Mouse (Mus musculus) urinary bladder, postnatal 14 days (tissue): ENCODE results near the gene Prss21.

ENCODE experiments used
- DNase-seq: peaks from one replicate; pipeline ENCODE4 v3.0.0; 2021; ENCODE audit warnings: low spot score

Gene Prss21

DNA sequence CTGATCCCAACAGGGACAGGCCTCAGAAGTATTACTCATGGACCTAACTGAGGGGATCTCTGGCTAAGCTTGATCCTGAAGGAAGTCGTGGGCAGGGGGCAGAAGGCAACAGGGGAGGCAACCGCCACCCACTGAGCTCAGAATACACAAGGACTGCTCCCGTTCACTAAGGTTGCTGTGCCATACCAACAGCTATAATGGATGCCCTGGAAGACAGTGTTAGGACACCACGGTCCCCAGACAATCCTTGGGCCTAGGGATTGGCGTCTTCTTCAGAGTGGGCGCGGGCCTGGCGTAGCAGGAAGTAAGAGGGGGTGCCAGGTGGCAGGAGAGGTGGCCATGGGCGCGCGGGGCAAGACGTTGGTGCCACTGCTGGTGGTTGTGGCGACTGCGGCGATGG, at the start of gene Prss21:
Gene Prss21 (plus strand): TSS at position 301 of the 400 bp plus-strand sequence.
- no peak for DNase-seq

DNA sequence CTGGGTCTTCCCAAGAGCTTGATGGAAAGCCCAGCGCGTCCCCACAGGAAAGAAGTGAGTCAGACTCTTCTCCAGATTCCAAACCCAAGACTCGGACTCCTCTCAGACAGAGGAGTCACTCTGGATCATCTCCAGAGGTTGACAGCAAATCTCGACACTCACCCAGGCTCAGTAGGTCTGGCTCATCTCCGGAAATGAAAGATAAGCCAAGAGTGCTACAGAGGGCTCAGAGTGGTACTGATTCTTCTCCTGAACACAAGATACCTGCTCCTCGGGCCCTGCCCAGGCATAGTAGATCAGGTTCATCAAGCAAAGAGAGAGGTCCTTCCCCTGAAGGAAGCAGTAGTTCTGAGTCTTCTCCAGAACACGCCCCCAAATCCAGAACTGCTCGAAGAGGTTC, 49.3 kb upstream of the Prss21 start:
- no peak for DNase-seq

DNA sequence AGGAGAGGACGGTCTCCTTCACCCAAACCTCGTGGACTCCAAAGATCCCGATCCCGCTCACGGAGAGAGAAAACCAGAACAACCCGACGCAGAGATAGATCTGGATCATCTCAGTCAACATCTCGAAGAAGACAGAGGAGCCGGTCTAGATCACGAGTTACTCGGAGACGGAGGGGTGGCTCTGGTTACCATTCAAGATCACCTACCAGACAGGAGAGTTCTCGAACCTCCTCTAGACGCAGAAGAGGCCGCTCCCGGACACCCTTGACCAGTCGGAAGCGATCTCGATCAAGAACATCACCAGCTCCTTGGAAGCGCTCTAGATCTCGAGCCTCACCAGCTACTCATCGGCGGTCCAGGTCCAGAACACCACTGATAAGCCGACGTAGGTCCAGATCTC, 48.6 kb upstream of the Prss21 start:
- DNase-seq = no peak

DNA sequence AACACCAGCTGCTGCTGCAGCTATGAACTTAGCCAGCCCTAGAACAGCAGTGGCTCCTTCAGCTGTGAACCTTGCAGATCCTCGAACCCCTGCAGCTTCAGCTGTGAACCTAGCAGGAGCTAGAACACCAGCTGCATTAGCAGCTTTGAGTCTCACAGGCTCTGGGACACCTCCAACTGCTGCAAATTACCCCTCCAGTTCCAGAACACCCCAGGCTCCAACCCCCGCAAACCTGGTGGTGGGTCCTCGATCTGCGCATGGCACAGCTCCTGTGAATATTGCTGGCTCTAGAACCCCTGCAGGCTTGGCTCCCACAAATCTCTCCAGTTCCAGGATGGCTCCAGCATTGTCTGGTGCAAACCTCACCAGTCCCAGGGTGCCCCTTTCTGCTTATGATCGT, 47.1 kb upstream of the Prss21 start:
- no peak for DNase-seq

DNA sequence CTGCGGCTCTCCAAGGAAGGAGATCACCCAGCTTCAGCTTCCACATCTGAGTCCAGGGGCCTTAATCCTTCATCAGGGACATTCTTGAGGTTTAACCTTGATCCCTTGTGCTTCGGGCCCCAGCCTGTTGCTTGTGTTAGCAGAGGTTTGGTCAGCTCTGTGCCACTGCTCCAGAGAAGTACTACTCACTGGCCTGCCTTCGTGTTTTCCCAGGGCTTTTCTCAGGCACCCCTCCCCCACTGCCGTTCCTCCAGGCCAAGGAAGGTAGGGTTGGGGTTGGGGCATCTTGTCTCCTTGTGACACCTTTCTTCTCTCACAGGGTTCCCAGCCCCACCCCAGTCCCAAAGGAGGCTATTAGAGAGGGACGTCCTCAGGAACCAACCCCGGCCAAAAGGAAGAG, 45.8 kb upstream of the Prss21 start:
- no peak for DNase-seq

DNA sequence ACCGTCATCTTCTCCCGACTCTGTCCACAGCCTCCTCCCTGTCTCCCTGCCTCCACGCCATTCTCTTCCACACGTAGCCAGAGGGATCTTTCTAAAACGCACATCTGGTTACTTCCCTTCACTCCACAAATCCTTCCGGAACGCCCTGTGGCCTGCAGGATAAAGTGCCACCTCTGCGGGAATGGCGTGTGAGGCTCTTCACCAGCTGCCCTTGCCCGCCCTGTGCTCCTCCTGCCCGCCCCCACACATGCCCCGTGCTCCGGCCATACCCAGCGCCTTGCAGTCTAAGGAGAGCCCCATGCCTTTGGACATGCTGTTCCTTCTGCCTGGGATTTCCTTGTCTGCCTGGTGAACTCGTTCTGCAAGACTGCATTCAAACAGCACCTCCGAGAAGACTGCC, 44.8 kb upstream of the Prss21 start:
- no peak for DNase-seq

DNA sequence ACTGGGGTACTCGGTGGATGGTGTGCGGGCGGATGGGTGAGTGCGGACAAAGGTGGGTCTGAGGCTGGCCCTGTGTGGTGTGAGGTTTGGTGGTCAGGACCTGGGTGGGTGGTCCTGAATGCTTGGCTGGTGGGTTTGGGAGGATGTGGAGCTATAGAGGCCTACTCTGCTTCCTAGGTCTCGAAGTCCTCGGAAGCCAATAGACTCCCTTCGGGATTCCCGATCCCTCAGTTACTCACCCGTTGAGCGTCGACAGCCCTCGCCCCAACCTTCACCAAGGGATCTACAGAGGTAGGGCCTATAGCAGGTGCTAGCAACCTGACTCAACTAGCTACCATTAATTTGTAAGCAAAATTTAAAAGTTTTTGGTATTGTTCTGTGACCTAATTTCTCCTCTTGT, 44.2 kb upstream of the Prss21 start:
- DNase-seq = no peak

DNA sequence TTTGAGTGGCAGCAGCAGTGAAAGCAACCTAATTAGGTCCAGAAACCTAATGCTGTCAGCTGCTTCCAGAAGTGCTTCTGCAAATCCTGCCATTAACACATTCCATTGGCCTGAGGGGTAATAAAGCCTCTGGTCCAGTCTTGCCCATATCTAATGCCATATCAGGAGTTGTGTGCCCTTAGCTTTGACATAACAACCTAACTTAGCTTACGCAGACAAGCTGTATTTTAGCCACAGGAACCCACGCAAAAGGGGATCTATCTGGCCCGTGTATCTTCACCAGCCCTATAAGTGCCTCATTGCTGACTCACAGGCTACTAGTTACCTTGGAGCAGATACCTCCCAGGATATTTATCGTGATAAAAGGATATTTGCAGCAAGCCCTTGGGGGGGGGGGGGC, 42.3 kb upstream of the Prss21 start:
- DNase-seq = no peak

DNA sequence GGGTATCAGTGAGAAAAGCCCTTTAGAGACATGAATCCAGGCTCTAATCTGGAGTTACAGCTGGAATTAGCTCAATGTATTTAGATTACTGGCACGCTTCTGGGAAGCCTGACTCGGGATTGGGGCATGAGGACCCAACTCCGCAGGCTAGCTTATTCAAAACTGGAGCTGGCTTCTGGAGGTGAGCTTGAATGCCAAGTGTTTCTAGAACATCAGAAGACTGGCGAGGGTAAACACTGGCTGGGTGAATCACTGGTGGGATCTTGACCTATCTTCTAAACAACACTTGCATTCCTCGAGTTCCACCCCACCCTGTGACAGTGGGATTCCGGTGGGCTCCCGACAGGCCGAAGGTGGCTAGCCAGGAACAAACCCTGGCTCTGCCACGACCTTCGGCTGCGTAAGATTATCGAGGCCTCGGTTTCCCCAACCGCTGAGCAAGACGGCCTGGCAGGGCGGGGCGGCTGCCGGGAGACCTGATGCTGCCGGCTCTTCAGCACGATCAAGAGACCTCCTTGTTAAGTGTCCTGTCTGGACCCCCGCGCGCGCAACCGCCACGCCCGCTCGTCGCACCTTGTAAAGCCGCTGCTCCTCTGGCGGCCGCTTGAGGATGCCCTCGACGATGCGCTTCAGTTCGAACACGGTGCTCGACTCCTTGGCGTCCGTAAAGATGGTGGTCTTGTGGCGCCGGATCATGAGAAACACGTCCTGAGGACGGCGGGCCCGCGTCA, 39.4 kb upstream of the Prss21 start:
- DNase-seq = peak; percentile 35

DNA sequence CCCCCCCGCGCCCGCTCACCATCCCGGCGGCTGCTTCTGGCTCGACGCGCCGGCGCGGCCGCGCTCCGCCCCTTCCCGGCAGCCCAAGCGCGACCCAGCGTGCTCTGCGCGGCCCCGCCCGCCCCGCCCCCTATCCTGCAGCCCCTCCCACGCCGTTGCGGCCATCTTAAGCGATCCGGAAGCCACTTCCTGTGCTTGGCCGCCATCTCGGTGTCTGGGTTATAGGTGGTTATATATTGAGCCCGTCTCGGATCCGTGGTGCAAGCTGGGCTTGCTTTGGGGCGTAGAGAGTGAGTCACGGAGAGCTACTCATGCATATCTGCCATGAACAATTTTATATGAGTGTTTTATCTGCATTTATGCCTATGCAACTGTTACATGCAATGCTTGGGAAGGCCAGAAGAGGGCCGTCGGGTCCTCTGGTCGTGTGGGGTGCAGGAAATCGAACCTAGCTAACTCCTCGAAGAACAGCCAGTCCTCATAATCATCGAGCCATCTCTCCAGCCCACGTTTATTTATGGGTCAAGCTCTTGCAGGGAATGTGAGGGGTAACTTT, 38.7 kb upstream of the Prss21 start, which contains the start of gene Elob:
Gene Elob (minus strand): TSS at position 73 of the 556 bp plus-strand sequence.
- DNase-seq = peak; percentile 84

DNA sequence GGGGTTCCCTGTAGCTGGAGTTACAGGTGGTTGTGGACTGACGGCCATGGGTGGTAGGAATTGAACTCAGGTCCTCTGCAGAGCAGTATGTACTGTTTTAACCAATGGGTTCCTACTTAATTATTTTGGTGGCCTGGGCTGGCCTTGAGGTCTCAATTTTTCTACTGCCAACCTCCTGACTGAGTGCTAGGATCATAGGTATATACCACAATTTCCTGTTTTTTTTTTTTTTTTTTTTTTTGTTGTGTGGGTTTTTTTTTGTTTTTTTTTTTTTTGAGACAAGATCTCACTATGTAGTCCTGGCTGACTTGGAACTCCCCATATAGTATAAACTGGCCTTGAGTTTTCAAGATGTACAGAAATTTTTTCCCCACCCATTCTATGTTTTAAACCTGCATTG, 36.7 kb upstream of the Prss21 start:
- DNase-seq = no peak

DNA sequence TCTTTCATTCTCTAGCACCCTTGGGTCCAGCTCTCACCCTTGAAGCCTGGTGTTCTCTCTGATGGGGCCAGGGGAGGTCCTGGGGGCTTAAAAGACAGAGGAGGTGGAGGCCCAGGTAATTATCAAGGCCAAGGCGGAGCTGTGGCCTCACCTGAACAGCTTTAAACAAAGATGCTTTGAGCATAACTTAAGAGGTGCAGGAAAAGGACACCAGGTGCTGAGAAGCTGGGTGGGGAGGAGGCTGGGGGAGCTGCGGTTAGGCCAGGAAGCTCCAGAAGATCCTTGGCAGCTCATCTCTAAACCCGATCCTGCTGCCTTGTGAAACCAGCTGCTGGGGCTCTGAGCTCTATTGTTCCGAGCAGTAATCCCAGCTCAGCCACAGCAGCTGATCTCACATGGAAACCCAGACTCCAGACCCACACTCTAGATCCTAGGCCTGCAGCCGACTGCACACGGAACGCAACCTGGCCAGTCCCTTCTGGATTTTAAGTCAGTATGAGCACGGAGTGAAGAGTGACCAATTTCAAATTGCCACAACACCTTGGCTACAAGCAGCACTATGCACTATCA, 31.8 kb upstream of the Prss21 start, which contains the start of gene Prss33:
Gene Prss33 (minus strand): TSS at position 51 of the 570 bp plus-strand sequence.
- no peak for DNase-seq

DNA sequence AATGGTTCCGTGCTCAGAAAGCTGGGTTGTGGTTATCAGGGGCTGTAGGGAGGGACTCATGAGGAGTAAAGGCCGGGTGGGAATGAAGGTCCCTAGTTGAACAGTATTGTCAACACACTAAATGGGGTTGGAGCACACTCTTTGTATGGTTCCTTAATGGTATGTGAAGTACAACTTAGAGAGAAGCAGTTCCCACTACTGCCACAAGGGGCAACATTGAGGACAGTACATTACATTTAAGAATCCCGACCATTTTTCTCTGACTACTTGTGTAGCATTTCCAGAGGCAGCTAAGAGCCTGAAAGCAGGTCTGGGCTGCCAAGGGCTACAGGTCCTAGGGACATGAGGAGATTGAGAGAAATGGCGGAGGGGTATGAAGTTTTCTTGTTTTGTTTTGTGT, 26.7 kb upstream of the Prss21 start:
- peak; percentile 66 for DNase-seq

DNA sequence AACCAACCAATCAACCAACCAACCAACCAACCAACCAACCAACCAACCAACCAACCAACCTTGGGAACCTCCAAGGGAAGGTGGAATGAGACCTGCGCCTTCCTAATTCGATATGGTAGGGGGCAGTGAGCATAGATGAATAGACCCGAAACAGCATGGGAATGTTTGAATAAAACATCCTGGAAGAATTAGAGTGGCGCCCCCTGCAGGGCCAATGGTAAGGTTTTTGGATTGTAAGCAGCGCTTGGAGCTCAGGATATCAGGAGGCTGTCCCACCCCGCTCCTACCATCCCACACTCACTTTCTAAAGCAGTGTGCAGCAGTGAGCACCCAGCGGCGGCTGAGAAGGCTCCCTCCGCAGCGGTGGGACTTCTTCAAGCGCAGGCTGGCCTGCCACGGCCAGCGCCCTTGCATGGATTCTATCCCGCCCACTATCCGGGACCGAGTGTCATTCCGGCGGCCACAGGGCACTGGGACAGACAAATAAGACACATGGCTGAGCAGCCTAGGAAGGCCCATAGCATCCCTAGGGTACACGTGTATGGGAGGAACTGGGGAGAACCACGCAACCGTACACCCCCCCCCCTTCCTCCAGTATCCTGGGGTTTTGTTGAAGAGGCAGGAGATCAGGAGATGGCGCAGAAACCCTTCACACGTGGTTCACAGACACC, 24.6 kb upstream of the Prss21 start:
- no peak for DNase-seq

DNA sequence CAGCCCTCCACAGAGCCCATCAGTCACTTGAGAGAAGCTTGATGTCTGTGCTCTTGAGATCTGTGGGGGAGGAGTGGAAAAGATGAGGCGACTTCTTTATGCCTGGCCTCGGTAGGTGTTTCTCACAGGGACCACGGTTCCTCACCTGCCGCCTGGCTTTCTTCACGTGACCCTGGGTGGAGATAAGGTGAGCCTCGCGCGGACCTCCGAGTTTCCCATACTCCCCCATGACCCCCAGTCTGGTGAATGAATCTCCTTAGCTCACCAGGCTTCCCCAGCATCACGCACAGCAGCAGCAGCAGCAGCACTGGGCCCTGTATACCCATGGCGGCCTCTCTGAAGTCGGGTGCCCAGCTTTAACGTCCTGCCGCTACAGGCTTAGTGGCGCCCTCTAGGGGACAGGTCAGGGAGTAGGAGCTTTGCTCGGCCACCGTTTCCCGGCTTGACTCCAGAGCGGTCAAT, 24.0 kb upstream of the Prss21 start, which contains the start of the genes Prss32 and Prss41:
Gene Prss32 (plus strand): TSS at position 44 of the 462 bp plus-strand sequence.
Gene Prss41 (minus strand): TSS at position 361 of the 462 bp plus-strand sequence.
- peak; percentile 57 for DNase-seq

DNA sequence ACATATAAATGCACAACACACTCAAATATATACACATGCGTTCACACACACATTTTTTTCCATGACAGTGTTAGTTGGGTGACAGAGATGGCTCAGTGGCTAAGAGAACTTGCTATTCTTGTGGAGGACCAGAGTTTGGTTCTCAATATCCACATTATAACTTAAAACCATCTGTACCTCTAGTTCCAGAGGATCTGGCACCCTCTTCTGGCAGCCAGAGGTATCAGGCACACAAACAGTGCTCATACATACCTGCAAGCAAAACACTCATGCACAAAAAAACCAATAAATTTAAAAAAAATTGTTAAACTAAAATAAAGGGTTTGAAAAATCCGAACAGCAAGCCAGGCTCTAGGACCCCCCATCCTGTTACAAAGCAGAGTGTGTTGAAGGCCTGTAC, 17.8 kb upstream of the Prss21 start:
- DNase-seq = no peak

DNA sequence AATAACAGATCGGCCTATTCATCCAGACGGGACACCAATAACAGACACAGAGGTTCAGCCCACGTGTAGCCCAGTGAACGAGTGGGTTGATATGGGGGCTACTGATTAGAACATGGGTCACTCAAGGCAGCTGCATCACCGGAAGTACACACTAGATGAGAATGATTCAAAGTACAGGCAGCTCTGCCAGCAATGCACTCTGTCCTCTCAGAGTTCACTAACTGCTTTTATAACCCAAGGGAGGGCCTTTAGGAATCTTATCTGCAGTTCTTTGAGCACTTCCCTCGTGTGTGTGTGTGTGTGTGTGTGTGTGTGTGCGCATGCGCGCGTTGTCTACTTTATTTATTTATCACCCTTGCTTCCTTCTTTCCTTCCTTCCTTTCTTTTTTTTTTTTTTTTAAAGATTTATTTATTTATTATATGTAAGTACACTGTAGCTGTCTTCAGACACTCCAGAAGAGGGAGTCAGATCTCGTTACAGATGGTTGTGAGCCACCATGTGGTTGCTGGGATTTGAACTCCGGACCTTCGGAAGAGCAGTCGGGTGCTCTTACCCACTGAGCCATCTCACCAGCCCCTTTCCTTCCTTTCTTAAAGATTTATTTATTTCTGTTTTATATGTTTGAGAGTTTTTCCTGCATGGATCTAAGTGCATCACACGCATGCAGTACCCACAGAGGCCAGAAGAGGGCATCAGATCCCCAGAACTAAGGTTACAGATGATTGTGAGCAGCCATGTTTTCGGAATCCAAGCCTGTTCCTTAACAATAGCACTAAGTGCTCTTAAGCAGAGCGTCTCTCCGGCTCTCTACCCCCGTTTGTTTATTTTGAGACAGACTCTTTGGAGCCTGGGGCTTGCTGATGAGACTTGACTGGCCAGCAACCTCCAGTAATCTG, 16.8 kb upstream of the Prss21 start:
- DNase-seq = peak; percentile 75

DNA sequence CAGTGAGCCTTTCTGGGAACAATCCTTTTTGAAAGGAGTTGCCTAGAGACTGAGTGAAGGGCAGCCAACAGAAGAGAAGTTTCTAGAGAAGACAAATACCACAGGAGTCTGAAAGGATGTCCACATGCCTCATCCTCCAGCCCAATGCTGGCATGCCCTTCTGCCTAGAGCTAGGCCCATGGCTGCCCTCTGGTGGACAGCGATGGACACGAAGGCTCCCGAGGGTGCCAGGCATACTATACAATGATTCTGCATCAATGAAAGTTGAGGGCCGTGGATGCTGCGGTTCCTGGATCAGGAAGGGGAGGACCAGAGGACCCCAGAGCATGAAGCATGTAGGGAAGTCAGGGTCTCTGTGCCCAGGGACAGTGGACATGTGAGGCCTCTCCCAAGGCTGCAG, 14.6 kb upstream of the Prss21 start:
- DNase-seq = peak; percentile 72

DNA sequence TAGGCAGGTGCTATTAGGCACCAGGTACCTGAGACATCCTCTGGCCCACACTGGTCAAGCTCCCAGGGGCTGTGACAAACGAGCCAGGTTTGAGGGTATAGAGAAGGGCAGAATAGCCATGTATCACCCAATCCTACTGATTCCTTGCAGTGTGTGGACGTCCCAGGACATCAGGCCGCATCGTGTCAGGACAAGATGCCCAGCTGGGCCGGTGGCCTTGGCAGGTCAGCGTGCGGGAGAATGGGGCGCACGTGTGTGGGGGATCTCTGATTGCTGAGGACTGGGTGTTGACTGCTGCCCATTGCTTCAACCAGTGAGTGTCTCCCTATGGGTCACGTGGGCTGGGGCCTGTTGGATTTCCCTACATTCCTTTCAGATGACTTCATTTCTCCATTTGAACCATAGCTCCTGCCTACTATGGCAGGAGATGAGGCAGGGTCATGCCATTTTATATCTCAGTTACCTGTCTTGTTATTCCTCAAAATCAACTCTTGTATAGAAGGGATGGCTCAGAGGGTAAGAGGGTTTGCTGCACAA, 13.6 kb upstream of the Prss21 start:
- DNase-seq = no peak

DNA sequence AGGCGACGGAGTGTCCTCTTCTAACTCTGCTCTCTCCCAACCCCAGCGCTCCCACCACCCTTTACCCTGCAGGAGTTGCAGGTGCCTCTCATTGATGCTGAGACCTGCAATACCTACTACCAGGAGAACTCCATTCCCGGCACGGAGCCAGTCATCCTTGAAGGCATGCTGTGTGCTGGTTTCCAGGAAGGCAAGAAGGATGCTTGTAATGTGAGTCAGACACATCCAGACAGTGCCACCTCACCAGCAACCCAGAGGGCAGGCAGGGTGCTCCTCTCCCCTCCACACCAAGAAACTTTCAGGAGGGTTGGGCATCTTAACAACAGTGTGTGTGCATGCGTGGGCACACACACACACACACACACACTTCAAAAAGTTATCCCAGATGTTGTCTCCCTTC, 10.7 kb upstream of the Prss21 start:
- peak; percentile 59 for DNase-seq

DNA sequence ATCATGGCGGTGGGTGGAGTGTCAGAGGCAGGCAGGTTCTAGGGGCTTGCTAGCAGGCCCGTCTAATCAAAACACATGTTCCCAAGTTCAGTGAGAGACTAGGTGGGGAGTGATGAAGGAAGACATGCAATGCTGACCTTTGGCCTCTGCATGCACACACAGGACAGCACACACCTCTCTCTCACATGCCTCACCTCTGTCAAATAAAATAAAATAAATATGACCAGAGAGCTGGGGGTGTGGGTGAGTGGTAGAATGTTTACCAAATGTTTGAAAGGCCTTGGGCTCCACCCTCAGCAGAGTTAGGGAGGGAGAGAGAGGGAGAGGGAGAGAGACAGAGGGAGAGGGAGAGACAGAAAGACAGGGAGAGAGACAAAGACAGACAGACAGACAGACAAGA, 9.9 kb upstream of the Prss21 start:
- peak; percentile 32 for DNase-seq
